Mouse (Mus musculus): ENCODE measurements at regions not wholly inside any gene's neighbourhood (a gene's known extent, or its start where the extent isn't known, plus 50 kb on each side); places are given as distances from the start of the nearest gene placed in this dataset.

GRCm38 (mm10) chr17:85870406-85870805 is 182.3 kb upstream of the Six2 start:
- TF ChIP-seq CTCF (IDR thresholded peaks at IDR 0.05; ENCODE audit: extremely low read depth, insufficient read length, insufficient replicate concordance, low read depth, low read length), result no peak
- TF ChIP-seq POLR2A (IDR thresholded peaks at IDR 0.05; ENCODE audit: low read depth, low read length), result no peak
- Histone ChIP-seq H3K27me3 (ENCODE audit: control insufficient read depth, insufficient read depth, low read length) (no peaks in the 10 kb centered on the region), H3K27ac (ENCODE audit: insufficient read depth, low read depth, low read length) (no peak overlapping the region), H3K36me3 (ENCODE audit: control insufficient read depth, insufficient read depth, low read length) (no peaks in the 10 kb centered on the region), H3K4me3 (ENCODE audit: low read depth, low read length) (no peak overlapping the region), H3K4me1 (ENCODE audit: control insufficient read depth, insufficient read depth, insufficient read length, low read length) (no peaks in the 10 kb centered on the region)
- 61% methylated on average over 8 of the region's 8 CpGs for WGBS

- no peak overlapping the region for H3K27ac ChIP-seq (ENCODE audit: insufficient read depth, low read depth, low read length)
- H3K4me1 ChIP-seq (ENCODE audit: control insufficient read depth, insufficient read depth, insufficient read length, low read length), result no peaks in the 10 kb centered on the region
- 60% methylated on average over 5 of the region's 5 CpGs for WGBS
- H3K4me3 ChIP-seq (ENCODE audit: low read depth, low read length), result no peak overlapping the region
- H3K27me3 ChIP-seq (ENCODE audit: control insufficient read depth, insufficient read depth, low read length), result no peaks in the 10 kb centered on the region
- TF ChIP-seq POLR2A (IDR thresholded peaks at IDR 0.05; ENCODE audit: low read depth, low read length) (no peak), CTCF (IDR thresholded peaks at IDR 0.05; ENCODE audit: extremely low read depth, insufficient read length, insufficient replicate concordance, low read depth, low read length) (no peak)
- H3K36me3 ChIP-seq (ENCODE audit: control insufficient read depth, insufficient read depth, low read length), result no peaks in the 10 kb centered on the region
These were observed 181.1 kb upstream of the Six2 start for GRCm38 (mm10) chr17:85869179-85869578.

DNA sequence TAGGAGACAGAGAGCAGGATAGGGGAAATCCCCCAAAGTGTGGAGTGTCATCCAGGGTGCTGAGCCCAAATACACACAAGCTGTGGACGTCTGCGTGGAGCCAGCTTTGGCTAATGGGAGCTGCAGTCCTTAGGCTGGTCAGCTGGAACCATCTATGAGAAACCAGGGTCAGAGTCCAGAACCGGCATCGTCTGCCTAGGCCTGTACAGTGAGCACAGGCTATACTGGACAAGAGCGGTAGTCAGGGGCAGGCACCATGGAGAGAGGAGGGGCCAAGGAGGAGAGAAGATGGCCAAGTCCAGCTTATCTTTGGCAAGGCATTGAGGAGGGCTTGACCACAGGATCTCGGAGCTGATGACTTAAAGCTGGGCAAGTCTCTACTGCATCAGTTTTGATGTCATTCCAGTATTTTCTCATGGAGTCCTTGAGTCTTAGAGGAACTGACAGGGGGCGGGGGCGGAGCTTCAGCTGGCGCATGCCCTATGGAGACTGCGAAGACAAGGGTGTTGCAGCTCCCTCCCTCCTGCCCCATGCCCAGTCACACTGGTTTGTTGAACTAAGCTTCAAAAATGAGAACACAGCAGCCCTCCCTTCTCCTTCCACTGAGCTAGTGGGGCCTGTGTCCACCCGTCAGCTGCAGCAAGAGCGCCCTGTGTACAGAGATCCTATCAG is 180.0 kb upstream of the Six2 start:
- Histone ChIP-seq H3K27ac (ENCODE audit: insufficient read depth, low read depth, low read length) (no peak overlapping the region), H3K36me3 (ENCODE audit: control insufficient read depth, insufficient read depth, low read length) (no peaks in the 10 kb centered on the region), H3K27me3 (ENCODE audit: control insufficient read depth, insufficient read depth, low read length) (no peaks in the 10 kb centered on the region), H3K4me3 (ENCODE audit: low read depth, low read length) (no peak overlapping the region), H3K4me1 (ENCODE audit: control insufficient read depth, insufficient read depth, insufficient read length, low read length) (no peaks in the 10 kb centered on the region)
- WGBS, result 74% methylated on average over 12 of the region's 12 CpGs
- TF ChIP-seq POLR2A (IDR thresholded peaks at IDR 0.05; ENCODE audit: low read depth, low read length) (no peak), CTCF (IDR thresholded peaks at IDR 0.05; ENCODE audit: extremely low read depth, insufficient read length, insufficient replicate concordance, low read depth, low read length) (no peak)

- TF ChIP-seq POLR2A (IDR thresholded peaks at IDR 0.05; ENCODE audit: low read depth, low read length) (no peak), CTCF (IDR thresholded peaks at IDR 0.05; ENCODE audit: extremely low read depth, insufficient read length, insufficient replicate concordance, low read depth, low read length) (no peak)
- Histone ChIP-seq H3K4me1 (ENCODE audit: control insufficient read depth, insufficient read depth, insufficient read length, low read length) (no peaks in the 10 kb centered on the region), H3K4me3 (ENCODE audit: low read depth, low read length) (no peak overlapping the region), H3K36me3 (ENCODE audit: control insufficient read depth, insufficient read depth, low read length) (no peaks in the 10 kb centered on the region), H3K27ac (ENCODE audit: insufficient read depth, low read depth, low read length) (no peak overlapping the region), H3K27me3 (ENCODE audit: control insufficient read depth, insufficient read depth, low read length) (no peaks in the 10 kb centered on the region)
- WGBS, result 53% methylated on average over 3 of the region's 3 CpGs
These were observed 178.5 kb upstream of the Six2 start for GRCm38 (mm10) chr17:85866581-85866980.

GRCm38 (mm10) chr17:85865940-85866339 is 177.9 kb upstream of the Six2 start:
- 87% methylated on average over 4 of the region's 4 CpGs for WGBS
- Histone ChIP-seq H3K27ac (ENCODE audit: insufficient read depth, low read depth, low read length) (no peak overlapping the region), H3K36me3 (ENCODE audit: control insufficient read depth, insufficient read depth, low read length) (no peaks in the 10 kb centered on the region), H3K4me1 (ENCODE audit: control insufficient read depth, insufficient read depth, insufficient read length, low read length) (no peaks in the 10 kb centered on the region), H3K27me3 (ENCODE audit: control insufficient read depth, insufficient read depth, low read length) (no peaks in the 10 kb centered on the region), H3K4me3 (ENCODE audit: low read depth, low read length) (no peak overlapping the region)
- no peak for TF ChIP-seq CTCF (IDR thresholded peaks at IDR 0.05; ENCODE audit: extremely low read depth, insufficient read length, insufficient replicate concordance, low read depth, low read length)
- no peak for TF ChIP-seq POLR2A (IDR thresholded peaks at IDR 0.05; ENCODE audit: low read depth, low read length)

GRCm38 (mm10) chr17:85861328-85861727 is 173.3 kb upstream of the Six2 start:
- Histone ChIP-seq H3K4me1 (ENCODE audit: control insufficient read depth, insufficient read depth, insufficient read length, low read length) (no peaks in the 10 kb centered on the region), H3K27me3 (ENCODE audit: control insufficient read depth, insufficient read depth, low read length) (no peaks in the 10 kb centered on the region), H3K36me3 (ENCODE audit: control insufficient read depth, insufficient read depth, low read length) (no peaks in the 10 kb centered on the region), H3K4me3 (ENCODE audit: low read depth, low read length) (no peak overlapping the region), H3K27ac (ENCODE audit: insufficient read depth, low read depth, low read length) (no peak overlapping the region)
- TF ChIP-seq POLR2A (IDR thresholded peaks at IDR 0.05; ENCODE audit: low read depth, low read length) (no peak), CTCF (IDR thresholded peaks at IDR 0.05; ENCODE audit: extremely low read depth, insufficient read length, insufficient replicate concordance, low read depth, low read length) (no peak)
- 86% methylated on average over 9 of the region's 9 CpGs for WGBS

- Histone ChIP-seq H3K4me1 (ENCODE audit: control insufficient read depth, insufficient read depth, insufficient read length, low read length) (no peaks in the 10 kb centered on the region), H3K4me3 (ENCODE audit: low read depth, low read length) (no peak overlapping the region), H3K27me3 (ENCODE audit: control insufficient read depth, insufficient read depth, low read length) (no peaks in the 10 kb centered on the region), H3K27ac (ENCODE audit: insufficient read depth, low read depth, low read length) (no peak overlapping the region), H3K36me3 (ENCODE audit: control insufficient read depth, insufficient read depth, low read length) (no peaks in the 10 kb centered on the region)
- TF ChIP-seq POLR2A (IDR thresholded peaks at IDR 0.05; ENCODE audit: low read depth, low read length), result no peak
- TF ChIP-seq CTCF (IDR thresholded peaks at IDR 0.05; ENCODE audit: extremely low read depth, insufficient read length, insufficient replicate concordance, low read depth, low read length), result no peak
- WGBS, result 68% methylated on average over 4 of the region's 4 CpGs
These were observed 172.7 kb upstream of the Six2 start for GRCm38 (mm10) chr17:85860797-85861196.
